Mouse (Mus musculus): ENCODE results near the gene Bcar3.

GRCm38 (mm10) chr3:122517726-122518125 lies 223.8 kb downstream of the Bcar3 start:
- TF ChIP-seq CTCF (IDR thresholded peaks at IDR 0.05; ENCODE audit: insufficient read depth, low read length) (no peak), POLR2A (IDR thresholded peaks at IDR 0.05; ENCODE audit: borderline replicate concordance, extremely low read depth, low read depth, low read length) (no peak)

Data from lung, adult 2 months (tissue).